Mouse (Mus musculus): ENCODE data around the gene Tcte1.

Tcte1 gene

DNA sequence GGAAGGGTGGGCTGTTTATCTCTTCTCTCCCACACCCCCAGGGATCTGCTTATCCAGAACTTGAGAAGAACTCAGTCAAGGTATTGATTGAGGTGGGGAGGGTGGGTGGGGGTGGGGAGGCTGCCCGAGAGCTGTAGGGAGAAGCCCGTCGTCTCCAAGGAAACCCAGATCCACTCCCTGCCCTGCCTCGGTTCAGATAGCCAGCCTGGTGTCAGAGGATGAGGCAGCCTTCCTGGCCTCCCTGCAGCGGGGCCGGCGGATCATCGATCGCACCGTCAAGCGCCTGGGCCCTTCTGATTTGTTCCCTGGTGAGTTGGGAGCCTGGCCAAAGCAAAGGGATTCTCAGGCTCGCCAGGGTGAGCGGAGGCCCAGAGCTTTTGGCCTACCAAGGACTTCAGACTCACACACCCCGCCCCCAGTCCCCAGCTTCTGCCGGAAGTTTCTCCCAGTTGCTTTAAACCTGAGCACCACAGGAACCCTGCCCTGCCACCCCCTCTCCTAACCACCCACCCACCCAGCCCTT lies 8.0 kb upstream of the Tcte1 start:
- DNase-seq (ENCODE audit: low read depth, low spot score): no peak

DNA sequence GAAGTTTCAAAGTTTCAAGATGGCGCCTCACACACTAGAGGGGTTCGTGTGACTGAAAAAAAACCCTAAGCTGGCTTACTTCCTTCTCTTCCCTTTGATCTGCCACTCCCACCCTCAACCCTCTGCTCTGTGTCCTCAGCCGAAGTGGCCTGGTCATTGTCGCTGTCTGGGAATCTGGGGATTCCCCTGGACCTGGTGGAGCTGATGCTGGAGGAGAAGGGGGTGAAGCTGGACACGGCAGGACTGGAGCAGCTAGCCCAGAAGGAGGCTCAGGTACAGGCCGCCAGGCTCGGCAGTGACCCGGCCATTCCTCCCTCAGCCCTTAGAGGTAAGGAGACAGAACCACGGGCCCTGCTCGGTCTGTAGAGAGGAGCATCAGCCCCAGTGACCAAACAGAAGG lies 7.4 kb upstream of the Tcte1 start:
- DNase-seq (ENCODE audit: low read depth, low spot score): no peak

DNA sequence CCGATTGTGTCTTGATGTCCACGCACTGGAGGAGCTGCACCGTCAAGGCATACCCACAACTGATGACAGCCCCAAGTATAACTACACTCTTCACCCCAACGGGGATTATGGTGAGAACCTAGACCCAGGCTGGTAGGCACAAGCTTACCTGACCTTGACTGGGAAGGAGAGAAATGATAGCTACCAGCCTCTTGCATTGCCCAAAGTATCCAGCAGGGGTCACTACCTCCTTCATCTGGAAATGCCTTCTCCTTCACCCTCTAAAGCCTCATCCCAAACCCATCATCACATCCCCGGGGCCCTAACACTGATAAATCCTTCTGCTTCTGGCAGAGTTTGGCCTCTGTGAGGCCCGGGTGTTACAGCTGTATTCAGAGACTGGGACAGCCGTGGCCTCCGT lies 6.7 kb upstream of the Tcte1 start:
- DNase-seq (ENCODE audit: low read depth, low spot score): peak; percentile 53

DNA sequence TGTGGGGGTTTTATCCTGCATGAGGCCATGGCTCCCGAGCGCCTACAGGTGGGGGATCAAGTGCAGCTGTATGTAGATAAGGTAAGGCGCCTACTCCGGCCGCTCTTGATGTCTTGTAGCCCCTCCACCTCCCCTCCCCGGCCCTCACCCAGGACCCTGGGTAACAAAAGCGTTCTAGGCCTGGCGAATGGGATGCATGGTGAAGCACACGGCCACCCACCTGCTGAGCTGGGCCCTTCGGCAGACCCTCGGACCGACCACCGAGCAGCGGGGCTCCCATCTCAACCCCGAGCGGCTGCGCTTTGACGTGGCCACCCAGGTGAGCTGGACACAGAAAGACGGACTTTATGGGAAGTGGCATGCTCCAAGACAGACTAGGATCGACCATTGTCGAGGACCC lies 6.1 kb upstream of the Tcte1 start:
- no peak for DNase-seq (ENCODE audit: low read depth, low spot score)

- no peak for DNase-seq (ENCODE audit: low read depth, low spot score)
Measured at GRCm38 (mm10) chr17:45517549-45518215, 5.6 kb upstream of the Tcte1 start.

- DNase-seq (ENCODE audit: low read depth, low spot score): no peak
Measured at GRCm38 (mm10) chr17:45518766-45519475, 4.3 kb upstream of the Tcte1 start.

DNA sequence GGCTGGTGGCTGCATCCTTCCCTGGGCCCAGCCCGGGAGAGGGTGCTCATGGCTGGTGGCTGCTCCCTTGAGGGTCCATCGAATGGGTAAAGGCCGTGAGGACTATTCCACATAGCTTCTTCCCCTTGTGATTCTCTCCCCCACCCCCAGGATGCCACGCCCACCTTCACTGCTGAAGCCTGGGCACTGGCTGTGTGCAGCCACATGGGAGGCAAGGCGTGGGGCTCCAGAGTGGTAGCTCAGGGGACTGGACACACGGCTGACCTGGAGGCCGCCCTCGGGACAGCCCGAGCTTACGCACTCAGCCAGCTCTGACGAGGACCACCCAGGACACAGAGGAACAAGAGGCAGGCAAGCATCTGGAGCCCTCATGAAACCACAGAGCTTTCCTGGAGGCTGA lies 3.1 kb upstream of the Tcte1 start:
- DNase-seq (ENCODE audit: low read depth, low spot score): no peak

GRCm38 (mm10) chr17:45524961-45525360 lies 1.7 kb downstream of the Tcte1 start:
- DNase-seq (ENCODE audit: low read depth, low spot score): no peak

GRCm38 (mm10) chr17:45526571-45526970 lies 3.3 kb downstream of the Tcte1 start:
- DNase-seq (ENCODE audit: low read depth, low spot score): no peak

DNA sequence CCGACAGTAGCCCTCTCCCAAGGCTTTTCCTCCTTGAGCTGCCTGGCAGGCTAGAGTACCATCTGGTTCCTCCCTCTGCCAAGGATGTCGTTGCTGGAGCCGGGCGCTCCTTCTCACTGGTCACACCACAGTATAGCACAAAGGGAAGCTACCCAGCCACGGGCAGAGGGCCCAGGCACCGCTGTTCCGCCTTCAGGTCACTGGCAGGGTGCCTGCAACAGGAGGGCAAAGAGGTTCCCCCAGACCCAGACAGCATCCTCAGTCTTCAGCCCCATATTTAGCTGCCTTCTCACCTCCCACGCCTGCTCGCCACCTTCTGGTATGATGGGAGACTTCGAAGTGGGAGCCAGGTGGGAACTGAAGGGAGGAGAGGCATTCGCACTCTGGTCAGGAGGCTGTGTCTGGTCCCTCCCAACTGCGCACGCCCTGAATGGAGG lies 7.1 kb downstream of the Tcte1 start:
- no peak for DNase-seq (ENCODE audit: low read depth, low spot score)

DNA sequence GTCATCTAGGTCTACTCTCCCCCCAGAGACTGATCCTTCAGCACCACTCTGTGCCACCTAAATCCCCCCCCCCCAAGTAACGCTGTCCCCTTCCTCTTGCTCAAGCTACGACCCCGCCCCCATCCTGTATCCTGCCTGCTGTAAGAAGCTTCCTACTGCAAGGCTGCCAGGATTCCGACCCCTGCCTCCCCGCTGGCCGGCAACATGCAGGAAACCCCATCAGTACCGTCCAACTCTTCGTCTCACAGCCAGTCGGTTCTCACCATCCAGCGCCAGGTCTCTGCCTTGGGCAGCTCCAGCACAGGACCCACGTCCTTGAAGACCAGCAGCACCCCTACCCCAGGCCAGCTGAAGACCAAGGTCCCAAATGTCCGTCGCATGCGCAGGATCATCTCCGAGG lies 9.7 kb downstream of the Tcte1 start:
- no peak for DNase-seq (ENCODE audit: low read depth, low spot score)

- no peak for DNase-seq (ENCODE audit: low read depth, low spot score)
Measured at GRCm38 (mm10) chr17:45536264-45536663, 13.0 kb downstream of the Tcte1 start.

DNA sequence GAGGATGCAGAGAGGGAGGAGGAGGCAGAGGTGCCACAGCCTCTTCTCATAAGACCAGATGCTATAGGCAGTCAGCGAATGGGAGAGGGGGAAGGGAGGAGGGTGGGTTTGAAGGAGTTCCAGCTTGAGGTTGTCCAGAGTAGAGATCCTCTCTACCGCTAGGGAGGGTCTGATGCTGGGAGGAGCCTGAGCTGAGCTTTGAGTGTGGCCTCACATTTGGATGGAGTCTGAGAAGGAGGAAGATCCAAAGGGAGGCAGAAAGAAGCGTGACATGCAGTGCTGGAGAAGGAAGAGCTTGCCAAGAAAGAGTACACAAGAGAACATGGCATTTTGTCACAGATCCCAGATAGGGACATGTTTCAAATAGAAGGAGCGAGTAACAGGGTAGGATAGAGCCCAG lies 15.2 kb downstream of the Tcte1 start:
- no peak for DNase-seq (ENCODE audit: low read depth, low spot score)

DNA sequence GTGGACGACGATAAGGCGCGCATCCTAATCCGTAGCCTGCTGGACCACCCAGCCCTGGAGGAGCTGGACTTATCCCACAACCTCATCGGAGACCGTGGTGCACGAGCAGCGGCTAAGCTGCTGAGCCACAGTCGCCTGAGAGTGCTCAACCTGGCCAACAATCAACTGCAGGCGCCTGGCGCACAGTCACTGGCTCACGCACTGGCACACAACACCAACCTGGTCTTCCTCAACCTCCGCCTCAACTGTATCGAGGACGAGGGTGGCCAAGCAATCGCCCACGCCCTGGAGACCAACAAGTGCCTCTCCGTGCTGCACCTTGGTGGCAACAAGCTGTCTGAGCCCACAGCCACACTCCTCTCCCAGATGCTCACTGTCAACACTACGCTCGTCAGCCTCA lies 16.4 kb downstream of the Tcte1 start:
- no peak for DNase-seq (ENCODE audit: low read depth, low spot score)

DNA sequence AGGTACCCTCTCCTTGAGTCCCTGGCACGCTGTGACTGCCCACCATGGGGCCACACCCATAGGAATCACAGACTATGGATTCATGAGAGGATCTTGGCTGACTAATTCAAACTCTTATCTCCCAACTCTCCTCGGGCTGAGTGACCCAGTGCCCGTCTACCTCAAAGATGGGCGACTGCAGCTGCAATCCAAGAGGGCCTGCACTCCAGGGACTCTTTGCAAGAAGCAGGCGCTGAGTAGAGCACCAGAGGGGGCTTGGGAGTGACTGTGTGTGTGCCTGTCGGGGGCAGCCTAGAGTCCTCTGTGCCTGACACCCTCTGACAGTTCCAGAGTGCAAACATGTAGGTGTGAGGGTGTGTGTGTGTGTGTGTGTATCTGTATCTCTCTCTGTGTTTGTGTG lies 18.9 kb downstream of the Tcte1 start:
- no peak for DNase-seq (ENCODE audit: low read depth, low spot score)

DNA sequence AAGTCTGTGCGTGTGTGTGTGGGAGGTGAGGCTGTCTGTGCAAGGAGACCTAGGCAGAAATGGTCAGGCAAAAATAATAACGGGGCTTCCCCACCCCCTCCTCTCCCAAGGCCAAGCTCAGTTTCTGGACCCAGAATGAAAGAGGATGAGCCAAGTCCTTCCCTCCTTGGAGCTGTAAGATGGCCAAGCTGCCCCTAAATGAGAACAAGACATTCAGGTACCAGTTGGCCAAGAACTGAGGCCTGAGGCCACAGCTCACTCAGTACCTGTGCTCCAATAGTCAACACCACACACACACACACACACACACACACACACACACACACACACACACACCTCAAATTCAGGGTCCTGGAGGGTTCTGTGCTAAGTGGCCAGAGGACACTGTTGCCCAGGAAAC lies 19.5 kb downstream of the Tcte1 start:
- DNase-seq (ENCODE audit: low read depth, low spot score): no peak

DNA sequence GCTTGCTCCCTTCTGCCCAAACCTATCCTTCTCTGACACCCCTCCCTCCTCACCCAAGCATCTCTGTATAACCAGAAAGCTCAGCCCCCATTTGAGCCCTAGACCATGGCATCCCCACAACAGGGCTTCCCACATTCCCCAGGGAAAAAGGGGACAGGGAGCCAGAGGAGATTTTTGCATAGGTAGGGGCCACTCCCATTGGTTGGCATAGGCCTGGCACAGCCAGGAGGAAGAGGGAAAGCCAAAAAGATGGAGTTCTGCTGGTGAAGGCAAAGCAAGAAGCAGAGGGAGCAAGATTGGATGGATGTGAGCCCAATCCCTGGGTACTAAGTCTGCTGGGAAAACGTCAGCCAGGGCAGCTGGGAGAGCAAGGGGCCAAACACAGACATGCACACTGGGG lies 19.9 kb downstream of the Tcte1 start:
- DNase-seq (ENCODE audit: low read depth, low spot score): no peak

GRCm38 (mm10) chr17:45544001-45544872 lies 21.0 kb downstream of the Tcte1 start:
- no peak for DNase-seq (ENCODE audit: low read depth, low spot score)

DNA sequence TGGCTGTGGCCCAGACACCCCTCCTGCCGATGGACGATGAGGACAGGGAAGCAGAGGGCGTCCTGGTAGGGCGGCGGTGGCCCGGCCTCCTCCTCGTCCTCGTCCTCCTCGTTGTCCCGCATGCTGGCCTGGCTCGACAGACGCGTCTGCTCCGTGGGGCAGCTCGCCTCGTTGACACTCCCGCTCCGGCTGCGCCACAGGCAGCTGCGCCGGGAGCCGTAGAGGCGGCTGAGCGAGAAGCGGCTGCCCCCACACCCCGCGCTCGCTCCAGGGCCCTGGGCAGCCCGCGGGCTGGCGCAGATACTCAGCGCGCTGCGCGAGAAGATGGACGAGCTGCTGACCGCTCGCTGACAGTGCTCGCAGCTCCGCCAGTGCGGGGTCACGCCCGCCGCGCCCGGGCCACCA lies 21.6 kb downstream of the Tcte1 start:
- DNase-seq (ENCODE audit: low read depth, low spot score): no peak

DNA sequence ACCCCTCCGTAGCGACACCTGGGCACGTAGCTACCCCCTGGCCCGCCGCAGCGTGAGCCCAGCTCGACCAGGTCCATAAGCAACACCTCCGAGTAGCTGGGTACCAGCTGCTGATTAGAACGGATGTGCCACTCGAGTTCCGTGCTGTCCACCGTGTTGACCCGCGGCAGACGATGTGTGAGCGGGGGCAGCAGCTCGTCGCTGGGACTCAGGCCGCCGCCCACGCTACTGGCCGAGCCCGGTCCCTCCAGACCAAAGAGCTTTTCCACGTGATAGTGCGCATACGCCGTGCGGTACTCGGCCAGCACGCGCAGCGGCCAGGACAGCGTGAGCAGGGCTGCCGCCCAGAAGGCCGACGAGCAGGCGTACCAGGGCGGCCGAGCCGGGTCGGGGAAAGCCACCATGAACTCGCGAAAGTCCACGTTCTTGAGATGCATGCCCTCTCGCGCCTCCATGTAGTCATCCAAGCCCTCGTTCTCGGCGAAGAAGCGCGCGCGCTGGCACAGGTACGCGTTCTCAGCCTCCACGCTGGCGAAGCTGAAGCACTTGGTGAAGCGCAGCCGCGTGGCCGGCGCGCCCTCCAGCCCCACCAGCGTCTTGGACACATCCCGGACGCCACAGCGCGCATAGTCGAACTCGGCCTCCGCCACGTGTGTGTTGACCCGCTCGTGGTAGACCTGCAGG lies 22.2 kb downstream of the Tcte1 start:
- DNase-seq (ENCODE audit: low read depth, low spot score): no peak

DNA sequence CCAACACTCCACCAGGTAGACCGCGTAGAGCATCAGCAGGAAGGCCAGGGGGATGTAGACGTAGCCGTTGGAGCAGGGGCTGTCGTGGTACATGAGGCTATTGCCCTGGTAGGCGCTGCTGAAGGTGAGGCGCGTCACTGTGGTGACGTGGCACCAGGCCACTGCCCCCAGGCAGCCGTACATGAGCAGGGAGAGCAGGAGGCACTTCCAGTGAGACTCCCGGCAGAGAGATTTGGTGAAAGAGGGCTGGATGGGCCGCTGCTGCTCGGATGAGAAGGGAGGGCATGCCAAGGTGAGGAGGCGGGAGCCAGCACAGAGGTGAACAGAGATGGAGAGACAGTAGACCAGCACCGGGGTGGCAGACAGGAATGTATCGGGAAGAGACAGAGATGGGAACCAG lies 23.7 kb downstream of the Tcte1 start:
- no peak for DNase-seq (ENCODE audit: low read depth, low spot score)

All from embryo, embryonic 11.5 days (tissue).